Mouse (Mus musculus) kidney, adult 2 months (tissue): ENCODE measurements around the gene Wfdc1.

Source experiments
- CTCF ChIP-seq: fragments of 200-500 bp; conservative IDR thresholded peaks from 2 replicates; pipeline ENCODE4 v1.5.1; 2011; ENCODE audit warnings: low read depth, mild to moderate bottlenecking, control low read depth, low read length, moderate library complexity, mixed read lengths; ENCODE audit not compliant: insufficient read depth, insufficient read length
- POLR2A ChIP-seq: fragments of 200-500 bp; IDR thresholded peaks from one replicate; pipeline ENCODE4 v1.6.1; 2011; ENCODE audit warnings: low read depth, low read length, control low read depth

DNA sequence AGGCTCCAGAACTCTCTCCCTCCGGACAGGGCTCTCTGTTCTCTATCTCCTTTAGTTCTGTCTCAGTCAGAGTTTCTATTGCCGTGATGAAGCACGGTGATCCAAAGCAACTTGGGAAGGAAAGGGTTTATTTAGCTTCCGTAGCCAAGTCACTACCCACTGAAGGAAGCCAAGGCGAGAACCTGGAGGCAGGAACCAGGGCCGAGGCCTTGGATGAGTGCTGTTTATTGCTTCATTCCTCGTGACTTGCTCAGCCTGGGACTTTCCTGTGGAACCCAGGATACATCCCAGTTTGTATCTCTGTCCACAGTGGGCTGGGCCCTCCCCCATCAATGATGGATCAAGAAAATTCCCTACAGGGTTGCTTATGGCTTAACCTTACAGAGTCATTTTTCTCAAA, 29.4 kb upstream of the Wfdc1 start:
- TF ChIP-seq CTCF (no peak), POLR2A (no peak)
